ENCODE assay signal across 8 mouse cellular contexts in genomic region chr5:136907587-136907986, GRCm38 (mm10). TPM values are rescaled to one million over a fixed set of nuclear protein-coding genes. Genes with fewer than 3 reads are reported as not detected.
DNase-seq lines count a peak whose midpoint lies in the region; ATAC-seq and TF ChIP-seq lines count a peak whose summit lies in the region.

No protein-coding gene starts in this region.

- dilution Hi-C loops in CH12.LX (cut with MboI; ENCODE audit: extremely low pct_ligation_motif_present, extremely low pct_unique_long_range_greater_than_20kb, low sequenced_read_pairs), result no loop called here

- no peak for TF ChIP-seq CTCF in CH12.LX (conservative IDR thresholded peaks at IDR 0.05 in 1 of 2, IDR thresholded peaks at IDR 0.05 in 1 of 2; ENCODE audit: low read depth in 2 of 2, low read length in 2 of 2)
- no peak for TF ChIP-seq CTCF in liver, embryonic 14.5 days (IDR thresholded peaks at IDR 0.05; ENCODE audit: low read depth)

- no peaks in the 10 kb centered on the region; the same call in 1 of the 2 replicates for H3K4me1 ChIP-seq in heart, embryonic 11.5 days (ENCODE audit: control insufficient read depth, insufficient read depth, low read length)
- peaks cover 0 to 16% of the 10 kb centered on the region in 2 experiments; a peak in 2 of 4 replicates for H3K4me1 ChIP-seq in CH12.LX (ENCODE audit: control insufficient read depth in 1 of 2, insufficient read depth in 2 of 2)
- H3K4me1 ChIP-seq in forebrain, embryonic 13.5 days, result peaks cover 14% of the 10 kb centered on the region
- peaks cover 0 to 5% of the 10 kb centered on the region in 2 experiments; a peak in 1 of 4 replicates for H3K4me1 ChIP-seq in liver, embryonic 14.5 days (replicated peaks; ENCODE audit: control insufficient read depth in 2 of 2, insufficient read depth in 2 of 2, low read length in 1 of 2)

- H3K36me3 ChIP-seq in heart, embryonic 11.5 days (ENCODE audit: control insufficient read depth, insufficient read depth, low read length), result peaks cover 2% of the 10 kb centered on the region; the same call in 1 of the 2 replicates
- H3K36me3 ChIP-seq in CH12.LX (replicated peaks in 1 of 2; ENCODE audit: control insufficient read depth in 1 of 2, insufficient read depth in 1 of 2, low read length in 1 of 2), result peaks cover 3 to 19% of the 10 kb centered on the region in 2 experiments
- H3K36me3 ChIP-seq in forebrain, embryonic 13.5 days (ENCODE audit: poor library complexity, severe bottlenecking), result peaks cover 19% of the 10 kb centered on the region
- H3K36me3 ChIP-seq in liver, embryonic 14.5 days (replicated peaks; ENCODE audit: control insufficient read depth, insufficient read depth, low read depth), result no peaks in the 10 kb centered on the region

- H3K4me2 ChIP-seq in heart, embryonic 11.5 days, result peak overlapping the region; percentile 76
- H3K4me2 ChIP-seq in CH12.LX (ENCODE audit: insufficient read depth, low read depth, poor library complexity, severe bottlenecking), result peak overlapping the region; percentile 84
- H3K4me2 ChIP-seq in forebrain, embryonic 13.5 days, result peak overlapping the region; percentile 63
- H3K4me2 ChIP-seq in liver, embryonic 14.5 days (ENCODE audit: low read depth), result peak overlapping the region; percentile 67

- H3K9me3 ChIP-seq in heart, embryonic 11.5 days (replicated peaks; ENCODE audit: control insufficient read depth, low read length), result no peaks in the 10 kb centered on the region
- H3K9me3 ChIP-seq in CH12.LX (replicated peaks; ENCODE audit: low read length), result peaks cover 5% of the 10 kb centered on the region
- H3K9me3 ChIP-seq in forebrain, embryonic 13.5 days (replicated peaks), result no peaks in the 10 kb centered on the region
- no peaks in the 10 kb centered on the region for H3K9me3 ChIP-seq in liver, embryonic 14.5 days (ENCODE audit: control insufficient read depth, low read length)

- in situ Hi-C loops in CH12.LX (cut with MboI; ENCODE audit: low pct_ligation_motif_present, low pct_unique_long_range_greater_than_20kb, low sequenced_read_pairs), result no loop called here

- H3K4me3 ChIP-seq in heart, embryonic 11.5 days (ENCODE audit: low read depth, low read length), result peak overlapping the region; percentile 62
- peak overlapping the region; percentile 66 to 82 (median 80) for H3K4me3 ChIP-seq in CH12.LX (replicated peaks in 1 of 3; ENCODE audit: low read depth in 2 of 3, low read length in 2 of 3, poor library complexity in 1 of 3)
- peak overlapping the region; percentile 56 for H3K4me3 ChIP-seq in forebrain, embryonic 13.5 days
- H3K4me3 ChIP-seq in liver, embryonic 14.5 days (ENCODE audit: insufficient read depth in 1 of 2, low read depth in 2 of 2, low read length in 2 of 2), result peak overlapping the region; percentile 60 to 62

- no peak for TF ChIP-seq RAD21 in CH12.LX (IDR thresholded peaks at IDR 0.05; ENCODE audit: low read depth, low read length)

- no peak for TF ChIP-seq EP300 in CH12.LX (IDR thresholded peaks at IDR 0.05; ENCODE audit: low read length)
- TF ChIP-seq EP300 in liver, embryonic 14.5 days (IDR thresholded peaks at IDR 0.05; ENCODE audit: low read depth), result no peak

- no peak for TF ChIP-seq POLR2A in CH12.LX (IDR thresholded peaks at IDR 0.05; ENCODE audit: low read depth, low read length)

- H3K79me2 ChIP-seq in CH12.LX (replicated peaks; ENCODE audit: control insufficient read depth, extremely low read depth, insufficient read depth, poor library complexity, severe bottlenecking), result no peaks in the 10 kb centered on the region

- H3K27ac ChIP-seq in heart, embryonic 11.5 days (ENCODE audit: low read depth, low read length), result no peak overlapping the region
- H3K27ac ChIP-seq in CH12.LX (ENCODE audit: insufficient read depth, low read depth), result no peak overlapping the region
- no peak overlapping the region for H3K27ac ChIP-seq in forebrain, embryonic 13.5 days
- no peak overlapping the region for H3K27ac ChIP-seq in liver, embryonic 14.5 days

- ATAC-seq in heart, embryonic 11.5 days (replicated peaks; ENCODE audit: insufficient number of reproducible peaks, low FRiP score, low TSS enrichment), result no peak
- peak; percentile 48 for ATAC-seq in forebrain, embryonic 13.5 days
- ATAC-seq in liver, embryonic 14.5 days (ENCODE audit: insufficient read depth), result no peak

- peak overlapping the region; percentile 34; the same call in 1 of the 2 replicates for H3K9ac ChIP-seq in heart, embryonic 11.5 days (ENCODE audit: low read depth, low read length)
- peak overlapping the region; percentile 57 for H3K9ac ChIP-seq in CH12.LX (ENCODE audit: insufficient read depth, low read depth)
- H3K9ac ChIP-seq in forebrain, embryonic 13.5 days, result peak overlapping the region; percentile 49; the same call in 1 of the 2 replicates
- H3K9ac ChIP-seq in liver, embryonic 14.5 days (replicated peaks), result no peak overlapping the region

- H3K27me3 ChIP-seq in heart, embryonic 11.5 days (ENCODE audit: control insufficient read depth, insufficient read depth, low read length), result no peaks in the 10 kb centered on the region
- H3K27me3 ChIP-seq in CH12.LX (replicated peaks), result peaks cover 2% of the 10 kb centered on the region
- H3K27me3 ChIP-seq in forebrain, embryonic 13.5 days, result no peaks in the 10 kb centered on the region
- no peaks in the 10 kb centered on the region for H3K27me3 ChIP-seq in liver, embryonic 14.5 days (ENCODE audit: control insufficient read depth, insufficient read depth, low read length)

- no peak for DNase-seq in heart, adult 11 months
- no peak for DNase-seq in CH12.LX (ENCODE audit: extremely low read depth)
- no peak for DNase-seq in liver, embryonic 14.5 days (ENCODE audit: low read depth in 3 of 3, low spot score in 3 of 3)
- no peak for DNase-seq in adrenal gland, postnatal 25 days
- no peak for DNase-seq in natural killer cell, adult 2 months (ENCODE audit: low spot score in 2 of 2)
- DNase-seq in spleen, postnatal 4 days (ENCODE audit: low spot score in 2 of 2), result no peak

- 38% methylated on average over 9 of the region's 9 CpGs for WGBS in heart, embryonic 11.5 days (ENCODE audit: insufficient replicate concordance)
- 43% methylated on average over 9 of the region's 9 CpGs for WGBS in forebrain, embryonic 13.5 days
- 31% methylated on average over 9 of the region's 9 CpGs for WGBS in liver, embryonic 14.5 days (ENCODE audit: insufficient replicate concordance)

TF ChIP-seq in CH12.LX, 34 proteins besides CTCF, POLR2A, EP300 and RAD21:
- TF ChIP-seq ETS1 (conservative IDR thresholded peaks at IDR 0.05; ENCODE audit: low read depth, low read length), result 0 out of 2 replicates have a peak, but pooled peaks have one; percentile 4
- TF ChIP-seq KAT2A (IDR thresholded peaks at IDR 0.05; ENCODE audit: insufficient replicate concordance, low read length), result no peak

RNA-seq across cellular contexts. Expression of gene Ift22, which starts 0.4 kb away (rescaled TPM):
- polyA plus RNA-seq in heart, embryonic 11.5 days (2014; fragmentation: Nextera tagmentation; extraction: Ambion mirVana), result 41.4 and 45.5 TPM in 2 replicates
- total RNA-seq in CH12.LX (2012; rRNA removed), result 16.8 and 20.7 TPM in 2 replicates
- 18.5 and 20.5 TPM in 2 replicates for total RNA-seq in CH12.LX (2014; rRNA removed)
- 39.0 and 39.6 TPM in 2 replicates for polyA plus RNA-seq in CH12.LX (2012; ENCODE audit: insufficient read length, low read depth)
- polyA plus RNA-seq in forebrain, embryonic 13.5 days (2015; fragmentation: Nextera tagmentation; extraction: Ambion mirVana), result 123 and 126 TPM in 2 replicates
- polyA plus RNA-seq in liver, embryonic 14.5 days (2012; rRNA removed), result 1.6 and 2.5 TPM in 2 replicates
- polyA plus RNA-seq in liver, embryonic 14.5 days (2014; fragmentation: Nextera tagmentation; extraction: Ambion mirVana), result 9.9 and 10.5 TPM in 2 replicates
- total RNA-seq in adrenal gland, postnatal 25 days (2021), result 31.3 and 35.6 TPM in 2 replicates

RNA-seq across cellular contexts. Expression of gene Col26a1, which starts 24.6 kb away (rescaled TPM):
- polyA plus RNA-seq in heart, embryonic 11.5 days (2014; fragmentation: Nextera tagmentation; extraction: Ambion mirVana), result 13.3 and 16.3 TPM in 2 replicates
- total RNA-seq in CH12.LX (2012; rRNA removed), result 0.72 TPM in 1 of 2 replicates, not detected in the other
- not detected in 2 replicates for total RNA-seq in CH12.LX (2014; rRNA removed)
- polyA plus RNA-seq in CH12.LX (2012; ENCODE audit: insufficient read length, low read depth), result not detected in 2 replicates
- polyA plus RNA-seq in forebrain, embryonic 13.5 days (2015; fragmentation: Nextera tagmentation; extraction: Ambion mirVana), result 10.7 and 10.9 TPM in 2 replicates
- 0.10 and 0.18 TPM in 2 replicates for polyA plus RNA-seq in liver, embryonic 14.5 days (2012; rRNA removed)
- polyA plus RNA-seq in liver, embryonic 14.5 days (2014; fragmentation: Nextera tagmentation; extraction: Ambion mirVana), result 0.06 and 0.10 TPM in 2 replicates
- 1.0 and 1.6 TPM in 2 replicates for total RNA-seq in adrenal gland, postnatal 25 days (2021)

RNA-seq across cellular contexts. Expression of gene Fis1, which starts 45.5 kb away (rescaled TPM):
- 279 and 286 TPM in 2 replicates for polyA plus RNA-seq in heart, embryonic 11.5 days (2014; fragmentation: Nextera tagmentation; extraction: Ambion mirVana)
- total RNA-seq in CH12.LX (2012; rRNA removed), result 207 and 210 TPM in 2 replicates
- 140 and 142 TPM in 2 replicates for total RNA-seq in CH12.LX (2014; rRNA removed)
- 152 and 203 TPM in 2 replicates for polyA plus RNA-seq in CH12.LX (2012; ENCODE audit: insufficient read length, low read depth)
- 350 and 357 TPM in 2 replicates for polyA plus RNA-seq in forebrain, embryonic 13.5 days (2015; fragmentation: Nextera tagmentation; extraction: Ambion mirVana)
- polyA plus RNA-seq in liver, embryonic 14.5 days (2012; rRNA removed), result 115 and 154 TPM in 2 replicates
- polyA plus RNA-seq in liver, embryonic 14.5 days (2014; fragmentation: Nextera tagmentation; extraction: Ambion mirVana), result 239 and 242 TPM in 2 replicates
- 150 and 200 TPM in 2 replicates for total RNA-seq in adrenal gland, postnatal 25 days (2021)

RNA-seq across cellular contexts. Expression of gene Cldn15, which starts 58.8 kb away (rescaled TPM):
- polyA plus RNA-seq in heart, embryonic 11.5 days (2014; fragmentation: Nextera tagmentation; extraction: Ambion mirVana), result 1.3 and 1.9 TPM in 2 replicates
- total RNA-seq in CH12.LX (2012; rRNA removed) (0.25 TPM in 2 replicates), CH12.LX (2014; rRNA removed) (0.24 TPM in 1 of 2 replicates, not detected in the other)
- 0.29 and 0.35 TPM in 2 replicates for polyA plus RNA-seq in CH12.LX (2012; ENCODE audit: insufficient read length, low read depth)
- 0.13 and 0.31 TPM in 2 replicates for polyA plus RNA-seq in forebrain, embryonic 13.5 days (2015; fragmentation: Nextera tagmentation; extraction: Ambion mirVana)
- polyA plus RNA-seq in liver, embryonic 14.5 days (2012; rRNA removed), result 2.8 and 3.5 TPM in 2 replicates
- 4.2 TPM in 2 replicates for polyA plus RNA-seq in liver, embryonic 14.5 days (2014; fragmentation: Nextera tagmentation; extraction: Ambion mirVana)
- 8.8 and 9.4 TPM in 2 replicates for total RNA-seq in adrenal gland, postnatal 25 days (2021)
